Mouse (Mus musculus): ENCODE results near the gene Gm28048.

The Gm28048 gene

DNA sequence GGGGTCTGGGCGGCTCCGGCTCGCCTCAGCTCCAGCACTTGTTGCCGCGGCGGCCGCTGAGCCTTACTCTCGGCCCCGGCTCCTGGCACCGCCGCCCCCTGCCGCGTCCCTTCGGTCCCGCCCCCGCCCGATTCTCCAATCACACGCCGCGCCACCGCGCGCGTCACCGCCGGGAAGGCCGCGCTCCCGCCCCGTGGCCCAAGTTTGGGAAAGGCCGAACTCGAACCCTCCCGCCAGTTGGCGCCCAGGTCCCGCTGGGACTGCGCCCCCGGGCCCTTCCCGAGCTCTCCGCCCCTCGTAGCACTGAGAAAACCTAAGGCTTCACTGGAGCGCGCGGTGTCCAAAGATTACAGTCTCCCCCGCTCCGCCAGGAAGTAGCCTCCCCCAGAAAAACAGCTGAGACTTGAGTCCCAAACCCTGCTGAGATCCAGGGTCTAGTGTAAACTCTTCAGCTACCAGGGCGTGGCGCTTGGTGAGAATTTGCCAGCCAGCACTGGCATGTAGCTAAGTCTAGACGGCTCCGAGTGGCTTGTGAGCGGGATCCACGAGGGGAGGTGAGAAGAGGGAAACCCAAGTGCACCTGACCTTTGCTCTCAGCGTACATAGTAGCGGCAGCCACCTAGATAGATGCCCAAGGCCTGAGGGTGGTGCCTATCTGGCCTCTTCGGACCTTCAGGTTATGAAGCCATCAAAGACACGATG, 122.1 kb downstream of the Gm28048 start:
- DNase-seq (ENCODE audit: low read depth), result peak; percentile 88

DNA sequence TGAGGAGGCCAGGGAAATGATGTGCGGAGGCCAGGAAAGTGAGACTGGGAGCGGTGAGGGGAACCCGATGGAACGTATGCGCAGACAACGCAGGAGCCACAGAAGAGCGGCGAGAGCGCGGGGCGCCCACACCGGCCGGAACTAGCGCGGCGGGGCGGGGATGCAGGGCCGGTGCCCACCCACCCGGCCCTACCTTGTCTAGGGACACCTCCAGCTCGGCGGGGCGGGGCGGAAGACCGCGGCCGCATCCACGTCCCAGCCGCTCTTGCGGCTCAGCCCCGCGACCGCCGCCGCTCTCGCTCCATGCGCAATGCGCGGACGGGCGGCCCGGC, 122.6 kb downstream of the Gm28048 start:
- DNase-seq (ENCODE audit: low read depth), result no peak

DNA sequence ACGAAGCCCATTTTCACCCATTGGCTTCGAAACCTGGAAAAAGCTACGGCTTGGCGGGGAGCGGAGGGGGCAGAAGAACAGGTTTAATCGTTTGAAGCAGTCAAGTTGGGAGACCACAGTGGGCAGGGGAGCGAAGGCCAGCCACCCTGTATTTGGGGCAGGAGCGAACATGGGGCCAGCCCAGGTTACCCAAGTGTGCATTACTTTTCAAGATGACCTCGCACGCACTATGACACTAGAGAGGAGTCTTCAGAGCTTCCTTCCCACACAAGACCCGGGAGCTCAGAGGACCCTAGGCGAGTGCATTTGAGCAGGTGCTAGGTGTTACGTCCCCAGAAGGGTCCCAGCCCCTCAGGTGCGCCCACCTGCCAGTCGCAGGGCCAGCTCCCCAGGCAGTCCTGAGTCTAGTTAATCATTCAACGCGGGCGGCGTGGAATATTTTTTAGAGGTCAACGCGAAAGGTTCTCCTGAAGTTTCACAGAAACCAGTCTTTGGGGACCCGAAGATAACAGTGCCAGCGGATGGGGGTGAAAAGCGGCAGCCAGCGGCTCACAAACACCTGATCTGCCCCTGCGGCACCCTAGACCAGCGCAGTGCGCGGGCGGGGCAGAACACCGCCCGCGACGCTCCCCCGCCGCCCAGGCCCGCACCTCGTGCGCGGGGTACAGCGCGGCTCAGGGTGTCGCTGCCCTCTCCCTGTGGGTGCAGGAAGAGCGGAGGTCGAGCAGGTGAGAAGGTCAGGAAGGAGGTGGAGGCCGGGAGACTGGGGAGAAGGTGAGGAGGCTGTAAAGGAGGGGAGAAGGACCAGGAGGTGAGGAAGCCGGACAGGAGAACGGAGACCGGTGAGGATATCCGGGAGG, 123.2 kb downstream of the Gm28048 start:
- peak; percentile 68 for DNase-seq (ENCODE audit: low read depth)

GRCm38 (mm10) chr11:22857705-22858440, 124.0 kb downstream of the Gm28048 start:
- peak; percentile 64 for DNase-seq (ENCODE audit: low read depth)

DNA sequence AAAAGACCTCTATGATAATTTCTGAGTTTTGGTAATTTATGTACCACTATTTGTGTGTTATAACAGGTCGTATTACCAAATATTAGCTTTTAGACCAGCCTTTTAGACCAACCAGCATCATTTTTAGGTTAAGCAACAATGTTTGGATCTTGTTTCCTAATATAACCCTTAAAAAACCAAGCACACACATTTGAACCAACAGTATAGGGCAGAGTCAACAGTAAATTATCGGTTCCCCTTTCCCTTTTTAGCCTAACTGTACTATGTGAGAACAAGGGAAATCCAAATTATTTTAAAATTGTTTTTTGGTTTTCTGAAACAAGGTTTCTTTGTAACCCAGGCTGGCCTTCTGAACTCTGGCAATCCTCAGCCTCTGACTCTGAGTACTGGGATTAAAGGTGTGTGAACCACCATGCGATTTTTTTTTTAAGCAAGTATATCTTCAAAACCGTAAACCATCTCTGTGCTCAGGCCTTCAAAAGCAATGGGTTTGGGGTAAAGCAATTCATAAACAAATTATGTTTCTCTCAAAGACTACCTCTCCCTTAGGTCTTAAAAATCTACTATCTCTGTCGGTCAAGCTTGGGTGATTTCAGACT, 124.7 kb downstream of the Gm28048 start:
- DNase-seq (ENCODE audit: low read depth), result no peak

GRCm38 (mm10) chr11:22856371-22856965, 125.4 kb downstream of the Gm28048 start:
- DNase-seq (ENCODE audit: low read depth), result peak; percentile 19

DNA sequence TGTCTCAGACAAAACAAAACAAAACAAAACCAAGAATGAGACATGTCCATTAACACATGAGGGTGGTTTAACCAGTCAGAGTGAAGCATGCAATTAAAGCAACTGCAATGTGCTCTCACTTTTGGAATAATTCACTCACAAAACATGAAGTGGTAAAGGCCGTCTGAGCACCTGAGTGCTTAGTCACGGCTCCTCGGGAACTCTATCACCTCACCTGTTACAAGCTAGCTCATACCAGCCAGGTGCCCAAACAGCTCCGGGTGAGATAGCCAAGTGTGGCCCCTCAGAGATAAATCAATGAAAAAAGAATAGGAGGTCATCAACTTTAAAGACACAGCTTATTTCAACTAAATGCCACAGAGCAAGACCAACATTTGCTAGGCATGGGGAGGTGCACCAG, 127.3 kb downstream of the Gm28048 start:
- DNase-seq (ENCODE audit: low read depth), result peak; percentile 32

GRCm38 (mm10) chr11:22853477-22854157, 128.3 kb downstream of the Gm28048 start:
- peak; percentile 71 for DNase-seq (ENCODE audit: low read depth)

DNA sequence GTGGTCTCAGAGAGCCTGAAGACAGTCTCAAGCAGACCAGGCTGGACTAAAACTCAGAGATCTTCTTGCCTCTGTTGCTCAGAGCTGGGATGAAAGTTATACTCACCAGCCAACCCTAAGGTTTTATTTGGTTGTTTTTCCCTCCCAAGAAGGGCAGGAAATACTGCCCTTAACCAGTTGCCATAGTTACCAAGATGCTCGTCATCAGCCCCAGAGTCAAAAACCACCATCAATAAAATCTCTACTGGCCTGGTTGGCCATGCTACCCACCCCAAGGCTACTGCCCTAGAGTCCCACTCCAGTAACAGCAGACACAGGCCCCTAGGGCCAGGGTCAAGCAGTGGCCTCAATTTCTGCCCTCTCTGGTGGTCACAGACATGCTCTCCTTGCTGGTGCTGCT, 129.4 kb downstream of the Gm28048 start:
- DNase-seq (ENCODE audit: low read depth), result peak; percentile 72

DNA sequence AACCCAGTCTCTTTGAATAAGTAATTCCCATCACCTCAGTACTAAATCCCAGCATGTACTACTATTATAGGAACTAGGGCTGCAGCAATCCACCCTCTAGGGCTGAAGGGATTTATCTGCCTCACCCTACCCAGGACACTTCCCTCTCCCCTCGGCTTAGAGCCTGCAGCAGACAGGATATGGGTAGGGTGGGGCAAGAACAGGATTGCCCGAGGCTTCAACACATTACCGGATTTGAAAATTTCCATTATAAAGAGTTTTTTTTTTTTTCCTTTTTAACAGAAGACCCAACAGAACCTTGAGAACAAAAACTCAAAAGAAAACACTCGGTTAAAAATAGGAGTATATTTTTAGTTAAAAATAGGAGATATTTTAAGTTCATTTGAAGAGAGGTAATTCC, 130.5 kb downstream of the Gm28048 start:
- no peak for DNase-seq (ENCODE audit: low read depth)

- no peak for DNase-seq (ENCODE audit: low read depth)
These were observed 131.8 kb downstream of the Gm28048 start for GRCm38 (mm10) chr11:22850077-22850476.

DNA sequence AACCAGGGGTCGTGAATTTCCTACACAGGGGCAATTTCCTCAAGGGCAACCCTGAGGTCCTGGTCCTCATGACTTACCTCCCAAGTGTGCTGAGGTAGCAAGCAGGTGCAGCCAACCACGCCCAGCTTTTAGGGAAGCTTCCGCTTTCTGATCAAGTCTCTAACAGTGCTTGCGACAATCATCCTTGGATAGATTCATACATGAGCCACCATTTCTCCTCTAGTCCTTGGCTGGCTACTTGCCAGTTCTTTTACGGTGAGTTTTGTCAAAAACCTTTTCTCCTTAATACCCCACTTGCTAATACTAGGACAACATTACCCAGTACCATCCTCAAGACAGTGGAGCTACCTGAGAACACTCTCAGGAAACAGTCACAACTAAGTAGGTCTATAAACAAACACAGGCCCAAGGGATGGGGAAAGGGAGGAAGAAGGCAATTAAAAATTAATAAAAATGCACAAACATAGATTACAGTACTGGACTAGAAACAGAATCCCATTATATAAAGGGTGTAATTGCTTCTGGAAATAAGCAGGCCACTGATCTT, 133.2 kb downstream of the Gm28048 start:
- DNase-seq (ENCODE audit: low read depth), result no peak

DNA sequence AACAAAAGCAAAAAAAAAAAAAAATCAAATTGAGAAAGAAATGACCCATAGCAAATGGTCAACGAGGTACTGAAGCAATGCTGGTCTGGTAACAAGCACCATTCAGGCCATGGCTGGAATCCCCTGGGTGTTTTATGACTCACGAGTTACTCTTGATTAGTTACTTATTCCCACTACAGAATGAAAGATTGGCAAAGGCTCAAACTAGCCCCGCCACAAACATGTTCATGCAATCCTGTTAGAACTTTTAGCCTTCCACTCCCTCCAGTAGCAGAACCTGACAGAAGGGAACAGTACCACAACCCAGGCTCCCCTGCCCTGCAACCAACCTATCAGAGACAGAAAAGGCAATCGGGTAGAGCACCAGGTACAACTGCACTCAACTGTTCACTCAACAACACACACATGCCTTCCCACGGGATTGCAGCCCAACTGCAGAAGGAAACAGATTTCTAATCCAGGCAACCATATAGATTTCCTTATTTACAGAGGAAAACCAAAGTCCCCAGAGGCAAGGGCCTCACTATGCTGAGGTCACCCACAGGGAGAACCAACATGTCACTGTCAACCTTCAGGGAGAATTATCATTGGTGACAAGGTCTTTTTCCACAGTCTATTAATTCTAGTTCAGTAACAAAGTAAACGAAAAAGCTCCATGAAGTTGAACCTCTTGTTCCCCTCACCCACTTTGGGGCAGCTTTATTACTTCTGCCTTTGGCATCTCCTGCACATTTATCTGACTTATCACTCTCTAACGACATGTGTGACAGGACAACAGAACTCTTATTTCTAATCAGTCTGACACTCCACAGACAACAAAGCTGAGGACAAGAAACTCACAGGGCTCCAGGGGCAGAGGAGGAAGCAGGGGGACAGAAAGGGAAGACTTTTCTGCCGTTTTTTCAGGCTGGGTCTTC, 133.9 kb downstream of the Gm28048 start:
- DNase-seq (ENCODE audit: low read depth), result no peak

DNA sequence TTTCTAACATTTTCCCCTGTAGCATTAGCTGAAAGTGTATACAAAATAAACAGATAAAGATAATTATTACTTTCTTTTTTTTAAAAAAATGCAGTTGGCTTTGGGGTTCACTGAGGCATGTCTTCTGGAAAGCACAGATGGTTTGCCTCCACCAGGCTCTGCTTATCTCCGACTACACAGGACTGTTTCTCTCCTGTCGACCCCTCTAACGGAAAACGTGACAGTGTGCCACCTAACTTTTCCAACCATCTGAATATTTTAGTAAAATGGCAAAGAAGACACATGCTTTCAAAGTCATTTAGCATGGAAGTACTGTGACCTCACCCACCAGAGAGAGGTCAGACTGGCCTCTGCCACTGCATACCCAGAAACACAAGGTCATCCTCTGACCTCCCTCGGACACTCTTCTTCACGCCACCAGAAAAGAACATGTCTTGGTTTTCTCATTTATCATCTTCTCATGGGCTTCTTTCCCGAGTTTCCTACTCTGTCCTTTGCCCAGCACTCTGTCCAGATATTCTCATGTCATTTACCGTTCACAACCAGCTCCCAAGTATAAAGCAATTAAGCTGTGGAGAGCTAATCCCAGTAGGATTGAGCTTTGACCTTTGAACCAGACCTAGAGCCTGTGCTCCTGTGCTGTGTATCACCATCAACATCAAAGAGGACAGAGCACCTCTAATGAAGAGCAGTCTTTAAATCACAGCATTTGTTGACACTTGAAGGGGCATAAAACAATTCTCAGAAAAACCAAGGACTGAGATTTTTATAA, 134.7 kb downstream of the Gm28048 start:
- DNase-seq (ENCODE audit: low read depth), result no peak

DNA sequence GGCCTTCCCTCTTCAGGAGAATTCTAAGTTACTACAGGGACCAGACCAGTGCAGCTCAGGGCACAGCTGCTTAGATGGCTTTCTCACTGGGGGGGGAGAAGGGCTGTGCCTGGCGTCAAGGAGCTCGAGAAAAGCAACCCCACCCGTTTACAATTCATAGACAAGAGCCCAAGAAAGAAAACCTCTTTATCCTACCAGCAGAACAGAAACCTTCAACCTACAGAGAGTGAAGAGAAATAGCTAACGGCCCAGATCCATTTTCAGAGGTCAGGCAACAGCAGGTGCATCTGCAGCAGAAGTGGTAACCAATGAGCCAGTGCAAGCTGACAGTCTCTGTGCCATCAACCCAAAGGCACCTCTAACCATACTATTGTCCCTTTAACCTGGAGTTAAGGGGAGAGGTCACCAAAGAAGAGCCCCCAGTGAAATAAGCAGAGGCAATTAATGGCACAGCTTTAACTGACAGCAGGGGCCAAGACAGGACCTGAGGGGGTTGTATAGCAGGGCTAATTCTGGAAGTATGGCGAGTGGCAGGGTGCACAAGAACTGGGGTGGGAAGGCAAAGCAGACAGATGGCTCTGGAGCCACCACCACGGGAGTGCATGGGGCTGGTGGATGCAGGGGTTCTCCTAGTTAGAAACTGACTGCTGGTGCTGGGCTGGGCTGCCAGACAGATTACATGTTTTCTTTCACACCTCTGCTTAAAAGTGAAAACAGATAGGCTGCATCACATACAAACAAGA, 135.6 kb downstream of the Gm28048 start:
- no peak for DNase-seq (ENCODE audit: low read depth)

- peak; percentile 67 for DNase-seq (ENCODE audit: low read depth)
These were observed 136.9 kb downstream of the Gm28048 start for GRCm38 (mm10) chr11:22844754-22845718.

GRCm38 (mm10) chr11:22839456-22839855, 142.4 kb downstream of the Gm28048 start:
- no peak for DNase-seq (ENCODE audit: low read depth)
